Mouse (Mus musculus): ENCODE data around the gene Ghrhr.

Gene Ghrhr

GRCm38 (mm10) chr6:55396176-55396575 lies 20.1 kb downstream of the Ghrhr start:
- DNase-seq (ENCODE audit: low read depth, low spot score) = no peak

GRCm38 (mm10) chr6:55396622-55397041 lies 20.5 kb downstream of the Ghrhr start:
- DNase-seq (ENCODE audit: low read depth, low spot score) = no peak

- DNase-seq (ENCODE audit: low read depth, low spot score) = no peak
Observed at GRCm38 (mm10) chr6:55398869-55399628, 23.0 kb downstream of the Ghrhr start.

- no peak for DNase-seq (ENCODE audit: low read depth, low spot score)
Observed at GRCm38 (mm10) chr6:55399910-55400309, 23.8 kb downstream of the Ghrhr start.

GRCm38 (mm10) chr6:55402041-55402776 lies 26.1 kb downstream of the Ghrhr start:
- no peak for DNase-seq (ENCODE audit: low read depth, low spot score)

- no peak for DNase-seq (ENCODE audit: low read depth, low spot score)
Observed at GRCm38 (mm10) chr6:55403411-55404309, 27.6 kb downstream of the Ghrhr start.

GRCm38 (mm10) chr6:55404421-55404990 lies 28.4 kb downstream of the Ghrhr start:
- DNase-seq (ENCODE audit: low read depth, low spot score) = no peak

GRCm38 (mm10) chr6:55407345-55407744 lies 31.2 kb downstream of the Ghrhr start:
- DNase-seq (ENCODE audit: low read depth, low spot score) = no peak

- DNase-seq (ENCODE audit: low read depth, low spot score) = no peak
Observed at GRCm38 (mm10) chr6:55410119-55410775, 34.2 kb downstream of the Ghrhr start.

GRCm38 (mm10) chr6:55410977-55411376 lies 34.9 kb downstream of the Ghrhr start:
- no peak for DNase-seq (ENCODE audit: low read depth, low spot score)

GRCm38 (mm10) chr6:55416202-55416601 lies 40.1 kb downstream of the Ghrhr start:
- DNase-seq (ENCODE audit: low read depth, low spot score) = no peak

GRCm38 (mm10) chr6:55418746-55419410 lies 42.8 kb downstream of the Ghrhr start:
- no peak for DNase-seq (ENCODE audit: low read depth, low spot score)

- DNase-seq (ENCODE audit: low read depth, low spot score) = no peak
Observed at GRCm38 (mm10) chr6:55420411-55420810, 44.3 kb downstream of the Ghrhr start.

- no peak for DNase-seq (ENCODE audit: low read depth, low spot score)
Observed at GRCm38 (mm10) chr6:55420869-55421361, 44.8 kb downstream of the Ghrhr start.

- no peak for DNase-seq (ENCODE audit: low read depth, low spot score)
Observed at GRCm38 (mm10) chr6:55432121-55432520, 56.0 kb downstream of the Ghrhr start.

GRCm38 (mm10) chr6:55434360-55434759 lies 58.3 kb downstream of the Ghrhr start:
- no peak for DNase-seq (ENCODE audit: low read depth, low spot score)

GRCm38 (mm10) chr6:55435266-55436159 lies 59.4 kb downstream of the Ghrhr start:
- no peak for DNase-seq (ENCODE audit: low read depth, low spot score)

GRCm38 (mm10) chr6:55437919-55438318 lies 61.8 kb downstream of the Ghrhr start:
- no peak for DNase-seq (ENCODE audit: low read depth, low spot score)
